Mouse (Mus musculus) adrenal gland, postnatal 4 days (tissue): ENCODE results near the gene Lmtk2. TPM values are rescaled to one million over a fixed set of nuclear protein-coding genes. Genes with fewer than 3 reads are reported as not detected.

ENCODE experiments used
- DNase-seq, 2 experiments: peaks; one replicate each; pipeline ENCODE4 v3.0.0; 2021 to 2022; ENCODE audit warnings: low spot score in 2 of 2, mixed read lengths in 2 of 2
- total RNA-seq, 2 experiments: library from RNA; stranded (reverse); gene quantifications; 2 replicates each; pipeline ENCODE4 v1.2.3; 2021

Gene Lmtk2
- total RNA-seq, 2 experiments from 2014 or later, result 26.1 to 26.2 TPM

GRCm38 (mm10) chr5:144169275-144169975 is 69.2 kb downstream of the Lmtk2 start:
- no peak for DNase-seq

- no peak for DNase-seq
Observed at GRCm38 (mm10) chr5:144173648-144174047, 73.4 kb downstream of the Lmtk2 start.

- no peak for DNase-seq
Observed at GRCm38 (mm10) chr5:144178216-144178615, 78.0 kb downstream of the Lmtk2 start.

- no peak for DNase-seq
Observed at GRCm38 (mm10) chr5:144181249-144181648, 81.0 kb downstream of the Lmtk2 start.

- DNase-seq, result no peak
Observed at GRCm38 (mm10) chr5:144182542-144183247, 82.5 kb downstream of the Lmtk2 start.

GRCm38 (mm10) chr5:144183248-144183559 is 83.0 kb downstream of the Lmtk2 start:
- no peak for DNase-seq

GRCm38 (mm10) chr5:144183647-144184335 is 83.6 kb downstream of the Lmtk2 start:
- no peak for DNase-seq

GRCm38 (mm10) chr5:144184350-144185045 is 84.3 kb downstream of the Lmtk2 start:
- DNase-seq, result no peak

- no peak for DNase-seq
Observed at GRCm38 (mm10) chr5:144188422-144188821, 88.2 kb downstream of the Lmtk2 start.

GRCm38 (mm10) chr5:144189327-144189726 is 89.1 kb downstream of the Lmtk2 start:
- no peak for DNase-seq

GRCm38 (mm10) chr5:144189950-144190583 is 89.8 kb downstream of the Lmtk2 start, which contains the start of gene Bhlha15:
Gene Bhlha15 (plus strand): TSS chr5:144190286.
- DNase-seq, result peak in 1 of 2 experiments; percentile 39

- no peak for DNase-seq
Observed at GRCm38 (mm10) chr5:144191026-144191425, 90.8 kb downstream of the Lmtk2 start.

GRCm38 (mm10) chr5:144192673-144193072 is 92.4 kb downstream of the Lmtk2 start:
- no peak for DNase-seq

GRCm38 (mm10) chr5:144194416-144194815 is 94.2 kb downstream of the Lmtk2 start:
- no peak for DNase-seq

- DNase-seq, result no peak
Observed at GRCm38 (mm10) chr5:144195567-144195966, 95.3 kb downstream of the Lmtk2 start.

GRCm38 (mm10) chr5:144200616-144201015 is 100.4 kb downstream of the Lmtk2 start:
- no peak for DNase-seq

- no peak for DNase-seq
Observed at GRCm38 (mm10) chr5:144202430-144202829, 102.2 kb downstream of the Lmtk2 start.

GRCm38 (mm10) chr5:144203398-144203959 is 103.2 kb downstream of the Lmtk2 start:
- DNase-seq, result no peak

GRCm38 (mm10) chr5:144204303-144204702 is 104.1 kb downstream of the Lmtk2 start:
- no peak for DNase-seq

- DNase-seq, result no peak
Observed at GRCm38 (mm10) chr5:144204911-144205310, 104.7 kb downstream of the Lmtk2 start.

- DNase-seq, result no peak
Observed at GRCm38 (mm10) chr5:144206069-144206468, 105.8 kb downstream of the Lmtk2 start.
